Mouse (Mus musculus) heart, embryonic 14.5 days (tissue): Measurements from ENCODE around the gene Mrgprd. TPM values are rescaled to one million over a fixed set of nuclear protein-coding genes. Genes with fewer than 3 reads are reported as not detected.

ENCODE experiments used
- ATAC-seq: fragments of 200-750 bp; cut with Nextera tagmentation; 2 replicates; pipeline ENCODE4 v1.8.0; 2017; ENCODE audit warnings: low read depth, moderate TSS enrichment; ENCODE audit not compliant: insufficient number of reproducible peaks, insufficient read depth, low FRiP score
- H3K27ac ChIP-seq, 2 experiments: fragments of 200-500 bp in 1 of 2; fragments of 300-500 bp in 1 of 2; sonication (generic) in 1 of 2; replicated peaks in 1 of 2; 2 replicates each; pipeline ENCODE4 v1.5.1; 2012 to 2014; ENCODE audit warnings: low read depth in 2 of 2, low read length in 2 of 2, control low read depth in 1 of 2, mild to moderate bottlenecking in 1 of 2, mixed read lengths in 1 of 2; ENCODE audit not compliant: control insufficient read depth in 1 of 2, insufficient read depth in 1 of 2
- H3K27me3 ChIP-seq: fragments of 300-500 bp; sonication (generic); 2 replicates; pipeline ENCODE4 v1.6.1; 2014; ENCODE audit warnings: mild to moderate bottlenecking, low read length, control low read depth; ENCODE audit not compliant: control insufficient read depth, insufficient read depth
- H3K36me3 ChIP-seq: fragments of 300-500 bp; sonication (generic); 2 replicates; pipeline ENCODE4 v1.6.1; 2014; ENCODE audit warnings: mild to moderate bottlenecking, control low read depth, low read length, mixed read lengths; ENCODE audit not compliant: control insufficient read depth, insufficient read depth
- H3K4me1 ChIP-seq, 2 experiments: fragments of 200-500 bp in 1 of 2; fragments of 300-500 bp in 1 of 2; sonication (generic) in 1 of 2; 2 replicates each; pipeline ENCODE4 v1.6.1; 2012 to 2014; ENCODE audit warnings: low read length in 2 of 2, control low read depth in 1 of 2, mixed read lengths in 1 of 2; ENCODE audit not compliant: control insufficient read depth in 2 of 2, insufficient read depth in 2 of 2
- H3K4me2 ChIP-seq: fragments of 300-500 bp; sonication (generic); 2 replicates; pipeline ENCODE4 v1.6.1; 2014; ENCODE audit warnings: mild to moderate bottlenecking, low read length
- H3K4me3 ChIP-seq, 2 experiments: fragments of 200-500 bp in 1 of 2; fragments of 300-500 bp in 1 of 2; sonication (generic) in 1 of 2; 2 replicates each; pipeline ENCODE4 v1.5.1; 2012 to 2014; ENCODE audit warnings: low read length in 2 of 2, mild to moderate bottlenecking in 2 of 2, control low read depth in 1 of 2, low read depth in 1 of 2, moderate library complexity in 1 of 2; ENCODE audit not compliant: control insufficient read depth in 1 of 2, insufficient read depth in 1 of 2
- H3K9ac ChIP-seq: fragments of 300-500 bp; sonication (generic); 2 replicates; pipeline ENCODE4 v1.6.1; 2014; ENCODE audit warnings: mild to moderate bottlenecking, low read length
- H3K9me3 ChIP-seq: fragments of 300-500 bp; sonication (generic); 2 replicates; pipeline ENCODE4 v1.6.1; 2016; ENCODE audit warnings: low read length, control low read depth; ENCODE audit not compliant: control insufficient read depth
- WGBS: fragments of 180-500 bp; shearing (Covaris S2); extraction: QIAGEN DNeasy Blood & Tissue Kit; methylation state at CpG from one replicate; pipeline ENCODE4 v1.1.7; 2014; 5-methylcytosine and 5-hydroxymethylcytosine counted together
- polyA plus RNA-seq: library from polyadenylated mRNA; unstranded; fragments of >200 nt; fragmentation: Nextera tagmentation; extraction: Ambion mirVana; gene quantifications from 2 replicates; pipeline ENCODE4 v1.2.1, GENCODE M21; 2014

Gene Mrgprd
- polyA plus RNA-seq, 1 experiment from 2014 or later, result not detected

DNA sequence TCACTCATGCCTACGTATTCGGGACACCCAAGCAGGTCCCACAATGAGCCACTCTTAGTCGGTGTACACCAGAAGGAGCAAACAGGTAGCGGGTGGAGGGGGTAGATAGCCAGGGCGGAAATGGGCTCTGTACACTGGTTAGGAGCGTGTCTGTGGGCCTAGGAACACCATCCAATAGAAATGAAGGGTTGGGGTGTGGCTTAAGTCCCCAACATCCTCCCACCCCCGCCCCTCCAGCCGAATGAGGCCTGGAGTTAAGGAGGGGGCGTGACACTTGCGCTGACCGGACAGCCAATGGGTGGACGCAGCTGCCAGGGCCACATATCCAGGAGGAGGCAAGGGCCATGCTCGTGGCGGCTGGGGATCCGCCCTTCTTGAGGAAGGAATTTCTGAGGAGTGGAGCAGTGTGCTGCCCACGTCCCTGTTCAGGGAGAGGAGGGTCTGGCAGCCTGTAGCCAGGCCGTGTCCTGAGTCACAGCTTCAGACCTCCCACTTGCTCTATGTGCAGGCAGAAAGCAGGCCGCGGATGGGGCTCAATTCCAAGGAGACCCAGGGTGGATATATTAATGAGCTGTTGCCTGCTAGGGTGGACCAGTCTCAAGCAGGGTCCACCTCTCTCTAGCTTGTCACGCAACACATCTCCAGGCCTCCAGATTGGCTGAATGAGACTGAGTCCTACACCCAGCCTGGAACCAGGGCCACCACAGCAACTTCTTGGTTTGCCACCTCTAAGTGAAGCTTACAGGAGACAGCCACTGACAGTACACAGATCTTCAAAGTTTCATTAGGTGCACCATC is 11.9 kb upstream of the Mrgprd start:
- H3K27ac ChIP-seq, result peak overlapping the region in 1 of 2 experiments; percentile 39; a peak in 1 of 4 replicates

DNA sequence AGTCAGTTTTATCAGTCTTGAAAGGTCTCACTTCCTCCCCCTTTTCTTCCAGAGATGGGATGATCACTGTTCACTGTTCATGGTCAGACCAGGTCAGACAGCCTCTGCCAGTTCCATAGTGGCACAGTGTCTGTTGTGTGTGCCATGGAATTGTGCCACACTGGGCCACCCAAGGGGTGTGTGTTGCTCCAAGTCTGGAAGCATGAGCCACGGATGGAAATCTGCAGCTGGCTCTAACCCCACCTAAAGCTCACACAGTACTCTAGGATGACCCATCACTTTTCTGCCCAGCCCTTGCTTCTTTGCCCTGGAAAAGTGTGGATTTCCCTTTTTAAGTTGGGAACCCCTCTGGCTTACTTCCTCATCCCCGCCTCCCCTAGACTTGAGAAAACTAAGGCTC is 10.5 kb upstream of the Mrgprd start:
- Histone ChIP-seq H3K9me3 (no peaks in the 10 kb centered on the region), H3K4me3 (no peak overlapping the region), H3K36me3 (no peaks in the 10 kb centered on the region), H3K27me3 (no peaks in the 10 kb centered on the region), H3K9ac (no peak overlapping the region), H3K4me1 (peaks cover 0 to 5% of the 10 kb centered on the region in 2 experiments; a peak in 1 of 4 replicates), H3K4me2 (no peak overlapping the region), H3K27ac (no peak overlapping the region)
- 65% methylated on average over 2 of the region's 2 CpGs for WGBS
- no peak for ATAC-seq

More for the DNA sequence above, 11.9 kb upstream of the Mrgprd start:
- 7% methylated on average over 20 of the region's 20 CpGs for WGBS
- H3K9me3 ChIP-seq, result no peaks in the 10 kb centered on the region
- H3K4me3 ChIP-seq, result peak overlapping the region; percentile 25 to 27
- peak overlapping the region; percentile 65 for H3K4me2 ChIP-seq
- no peaks in the 10 kb centered on the region for H3K27me3 ChIP-seq
- H3K9ac ChIP-seq, result peak overlapping the region; percentile 50; the same call in 1 of the 2 replicates
- ATAC-seq, result peak; percentile 86
- no peaks in the 10 kb centered on the region for H3K36me3 ChIP-seq
- peaks cover 0 to 5% of the 10 kb centered on the region in 2 experiments; a peak in 1 of 4 replicates for H3K4me1 ChIP-seq

DNA sequence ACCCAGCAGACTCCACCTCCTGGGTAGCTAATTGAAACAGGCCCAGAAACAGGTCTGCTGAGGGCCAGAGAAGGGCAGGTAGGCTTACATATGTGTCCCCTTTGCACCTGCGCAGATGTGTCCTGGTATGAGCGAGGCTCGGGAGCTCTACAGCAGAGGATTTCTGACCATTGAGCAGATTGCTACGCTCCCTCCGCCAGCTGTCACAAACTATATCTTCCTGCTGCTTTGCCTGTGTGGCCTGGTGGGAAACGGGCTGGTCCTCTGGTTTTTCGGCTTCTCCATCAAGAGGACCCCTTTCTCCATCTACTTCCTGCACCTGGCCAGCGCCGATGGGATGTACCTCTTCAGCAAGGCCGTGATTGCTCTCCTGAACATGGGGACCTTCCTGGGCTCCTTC is 7.0 kb upstream of the Mrgprd start:
- 84% methylated on average over 10 of the region's 10 CpGs for WGBS
- Histone ChIP-seq H3K4me2 (no peak overlapping the region), H3K4me1 (peaks cover 0 to 4% of the 10 kb centered on the region in 2 experiments; a peak in 1 of 4 replicates), H3K27ac (no peak overlapping the region), H3K27me3 (0 out of 2 replicates have a peak, but pooled peaks cover 4% of the 10 kb centered on the region), H3K36me3 (no peaks in the 10 kb centered on the region), H3K4me3 (no peak overlapping the region), H3K9me3 (no peaks in the 10 kb centered on the region), H3K9ac (no peak overlapping the region)
- ATAC-seq, result no peak

DNA sequence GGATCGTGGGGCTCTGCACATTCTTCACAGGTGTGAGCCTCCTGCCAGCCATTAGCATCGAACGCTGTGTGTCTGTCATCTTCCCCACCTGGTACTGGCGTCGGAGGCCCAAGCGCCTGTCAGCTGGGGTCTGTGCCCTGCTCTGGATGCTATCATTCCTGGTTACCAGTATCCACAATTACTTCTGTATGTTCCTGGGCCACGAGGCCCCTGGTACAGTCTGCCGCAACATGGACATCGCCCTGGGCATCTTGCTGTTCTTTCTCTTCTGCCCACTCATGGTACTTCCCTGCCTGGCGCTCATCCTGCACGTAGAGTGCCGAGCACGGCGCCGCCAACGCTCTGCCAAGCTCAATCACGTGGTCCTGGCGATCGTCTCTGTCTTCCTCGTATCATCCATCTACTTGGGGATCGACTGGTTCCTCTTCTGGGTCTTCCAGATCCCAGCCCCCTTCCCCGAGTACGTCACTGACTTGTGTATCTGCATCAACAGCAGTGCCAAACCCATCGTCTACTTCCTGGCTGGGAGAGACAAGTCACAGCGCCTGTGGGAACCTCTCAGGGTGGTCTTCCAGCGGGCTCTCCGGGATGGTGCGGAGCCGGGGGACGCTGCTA is 6.5 kb upstream of the Mrgprd start:
- H3K4me3 ChIP-seq, result no peak overlapping the region
- no peak overlapping the region for H3K9ac ChIP-seq
- 0 out of 2 replicates have a peak, but pooled peaks cover 4% of the 10 kb centered on the region for H3K27me3 ChIP-seq
- no peak overlapping the region for H3K27ac ChIP-seq
- H3K4me1 ChIP-seq, result no peaks in the 10 kb centered on the region; a peak in 1 of 4 replicates
- H3K9me3 ChIP-seq, result no peaks in the 10 kb centered on the region
- H3K36me3 ChIP-seq, result no peaks in the 10 kb centered on the region
- H3K4me2 ChIP-seq, result no peak overlapping the region
- no peak for ATAC-seq
- 65% methylated on average over 30 of the region's 30 CpGs for WGBS

DNA sequence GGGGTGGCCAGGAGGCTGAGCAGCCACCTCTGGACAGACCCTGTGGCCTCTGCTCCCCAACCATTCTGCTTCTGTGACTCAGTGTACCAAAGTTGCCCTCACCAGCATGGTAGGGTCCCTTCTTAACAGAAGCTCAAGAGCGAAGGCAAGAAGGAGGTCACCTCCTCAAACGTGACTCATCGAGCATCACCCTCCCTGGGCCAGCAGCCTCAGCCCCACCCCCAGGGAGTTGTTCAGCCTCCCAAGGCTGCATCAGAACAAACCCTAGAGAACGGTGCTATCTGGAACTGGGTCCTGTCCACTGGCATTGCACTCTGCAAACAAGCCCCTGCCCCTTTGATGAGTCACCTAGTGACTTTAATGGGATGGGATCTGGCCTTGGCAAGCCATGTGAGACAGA is 5.8 kb upstream of the Mrgprd start:
- 48% methylated on average over 4 of the region's 4 CpGs for WGBS
- Histone ChIP-seq H3K27ac (no peak overlapping the region), H3K27me3 (0 out of 2 replicates have a peak, but pooled peaks cover 4% of the 10 kb centered on the region), H3K4me2 (no peak overlapping the region), H3K36me3 (no peaks in the 10 kb centered on the region), H3K4me3 (no peak overlapping the region), H3K9me3 (no peaks in the 10 kb centered on the region), H3K4me1 (no peaks in the 10 kb centered on the region; a peak in 1 of 4 replicates), H3K9ac (no peak overlapping the region)
- no peak for ATAC-seq

DNA sequence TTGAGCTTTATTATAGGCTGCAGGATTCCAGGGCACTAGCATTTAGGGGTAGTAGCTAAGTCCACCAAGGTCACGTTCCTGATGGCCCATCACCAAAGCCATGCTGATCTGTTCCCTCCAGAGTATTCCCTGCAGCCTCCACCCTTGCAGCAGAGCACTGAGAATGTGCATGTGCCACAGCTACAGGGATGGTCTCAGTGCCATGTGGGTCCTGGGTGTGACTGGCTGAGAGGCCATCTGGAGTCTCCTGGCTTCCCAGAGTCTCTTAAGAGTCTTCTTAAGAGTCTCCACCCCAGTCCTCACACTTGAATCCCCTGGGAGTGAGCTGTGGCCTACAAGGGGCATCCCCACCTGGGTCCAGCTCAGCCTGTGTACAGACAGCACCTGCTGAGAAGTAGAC is 4.8 kb upstream of the Mrgprd start:
- no peak overlapping the region for H3K27ac ChIP-seq
- H3K27me3 ChIP-seq, result 0 out of 2 replicates have a peak, but pooled peaks cover 4% of the 10 kb centered on the region
- H3K36me3 ChIP-seq, result no peaks in the 10 kb centered on the region
- ATAC-seq, result no peak
- no peak overlapping the region for H3K4me2 ChIP-seq
- no peaks in the 10 kb centered on the region for H3K9me3 ChIP-seq
- H3K9ac ChIP-seq, result no peak overlapping the region
- WGBS, result 83% methylated on average over 1 of the region's 1 CpGs
- H3K4me1 ChIP-seq, result no peaks in the 10 kb centered on the region; a peak in 1 of 4 replicates
- H3K4me3 ChIP-seq, result no peak overlapping the region

DNA sequence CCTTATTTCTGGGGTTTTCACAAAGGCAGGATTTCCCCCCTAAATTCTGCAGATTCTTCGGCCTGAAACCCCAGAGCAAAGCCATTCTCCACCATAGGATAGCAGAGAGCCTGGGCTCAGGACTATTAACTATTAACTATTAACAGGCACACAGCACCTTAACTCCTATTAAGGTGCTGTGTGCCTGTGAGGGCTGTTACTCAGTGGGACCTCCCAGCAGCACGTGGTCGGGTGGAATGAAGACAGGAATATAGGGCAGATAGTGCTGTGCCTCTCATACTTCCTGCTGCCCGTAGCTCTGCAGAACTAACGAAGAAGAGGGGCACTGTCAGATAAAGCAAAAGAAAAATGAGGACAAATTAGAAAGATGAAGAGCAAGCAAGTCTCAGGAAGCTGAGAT is 4.1 kb upstream of the Mrgprd start:
- Histone ChIP-seq H3K9ac (no peak overlapping the region), H3K4me1 (no peaks in the 10 kb centered on the region; a peak in 1 of 4 replicates), H3K27me3 (0 out of 2 replicates have a peak, but pooled peaks cover 4% of the 10 kb centered on the region), H3K27ac (no peak overlapping the region), H3K36me3 (no peaks in the 10 kb centered on the region), H3K4me3 (no peak overlapping the region), H3K9me3 (no peaks in the 10 kb centered on the region), H3K4me2 (no peak overlapping the region)
- 54% methylated on average over 5 of the region's 5 CpGs for WGBS
- no peak for ATAC-seq
